Mouse (Mus musculus) gonadal fat pad, adult 2 months (tissue): ENCODE data around the gene Cdc37l1. TPM values are rescaled to one million over a fixed set of nuclear protein-coding genes. Genes with fewer than 3 reads are reported as not detected.

Source experiments
- DNase-seq: peaks from one replicate; pipeline ENCODE4 v3.0.0-alpha.2; 2012; ENCODE audit warnings: low read depth
- polyA plus RNA-seq: library from polyadenylated mRNA; depleted of rRNA; stranded (reverse); fragments of >200 nt; gene quantifications from 2 replicates; pipeline ENCODE4 v1.2.3, GENCODE M21; 2012

Gene Cdc37l1
- polyA plus RNA-seq, 1 experiment, result 28.2 TPM

DNA sequence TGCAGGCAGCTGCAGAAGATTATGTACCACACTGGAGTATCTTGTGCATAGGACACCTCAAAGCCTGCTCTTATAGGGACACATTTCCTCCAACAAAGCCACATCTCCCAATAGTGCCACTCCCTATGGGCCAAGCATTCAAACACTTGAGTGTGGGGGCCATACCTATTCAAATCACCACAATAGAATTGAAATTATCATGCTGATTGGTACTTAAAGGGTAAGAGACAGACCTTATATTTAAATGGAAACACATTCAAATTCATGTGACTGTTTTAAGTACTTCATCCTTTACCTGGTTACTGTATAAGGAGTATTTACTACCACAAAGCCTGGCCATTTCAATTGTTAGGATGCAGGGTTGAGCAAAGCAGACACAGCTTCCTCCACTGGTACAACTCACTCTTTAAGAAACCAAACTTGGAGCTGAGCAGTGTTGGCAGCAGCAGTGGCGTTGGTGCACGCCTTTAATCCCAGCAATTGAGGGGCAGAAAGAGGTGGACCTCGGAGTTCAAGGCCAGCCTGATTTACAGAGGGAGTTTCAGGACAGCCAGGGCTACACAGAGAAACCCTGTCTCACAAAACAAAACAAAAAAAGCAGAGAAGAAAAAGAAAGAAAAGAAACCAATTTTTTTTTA lies 18.0 kb downstream of the Cdc37l1 start:
- no peak for DNase-seq

DNA sequence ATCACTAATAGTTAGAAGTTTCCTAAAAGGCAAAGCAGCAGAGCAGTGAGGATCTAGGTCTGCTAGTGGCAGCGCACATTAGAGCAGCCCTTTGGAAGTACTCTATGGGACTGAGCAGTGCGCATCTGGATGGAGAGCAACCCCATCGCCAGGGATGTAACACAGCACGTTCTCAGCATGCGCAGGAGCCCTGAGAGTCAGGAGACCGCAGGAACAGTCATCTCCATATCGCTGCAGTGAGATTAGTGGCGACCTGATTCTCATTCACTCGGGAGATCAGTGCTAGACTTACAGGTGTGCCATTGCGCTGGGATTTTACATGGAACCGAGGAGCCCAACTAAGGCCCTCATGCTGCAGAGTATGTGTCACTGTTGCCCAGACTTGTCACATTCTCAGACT lies 18.9 kb downstream of the Cdc37l1 start:
- no peak for DNase-seq

GRCm38 (mm10) chr19:29011355-29011990 lies 21.3 kb downstream of the Cdc37l1 start:
- DNase-seq, result peak; percentile 46

GRCm38 (mm10) chr19:29014466-29015055 lies 24.4 kb downstream of the Cdc37l1 start:
- DNase-seq, result no peak

DNA sequence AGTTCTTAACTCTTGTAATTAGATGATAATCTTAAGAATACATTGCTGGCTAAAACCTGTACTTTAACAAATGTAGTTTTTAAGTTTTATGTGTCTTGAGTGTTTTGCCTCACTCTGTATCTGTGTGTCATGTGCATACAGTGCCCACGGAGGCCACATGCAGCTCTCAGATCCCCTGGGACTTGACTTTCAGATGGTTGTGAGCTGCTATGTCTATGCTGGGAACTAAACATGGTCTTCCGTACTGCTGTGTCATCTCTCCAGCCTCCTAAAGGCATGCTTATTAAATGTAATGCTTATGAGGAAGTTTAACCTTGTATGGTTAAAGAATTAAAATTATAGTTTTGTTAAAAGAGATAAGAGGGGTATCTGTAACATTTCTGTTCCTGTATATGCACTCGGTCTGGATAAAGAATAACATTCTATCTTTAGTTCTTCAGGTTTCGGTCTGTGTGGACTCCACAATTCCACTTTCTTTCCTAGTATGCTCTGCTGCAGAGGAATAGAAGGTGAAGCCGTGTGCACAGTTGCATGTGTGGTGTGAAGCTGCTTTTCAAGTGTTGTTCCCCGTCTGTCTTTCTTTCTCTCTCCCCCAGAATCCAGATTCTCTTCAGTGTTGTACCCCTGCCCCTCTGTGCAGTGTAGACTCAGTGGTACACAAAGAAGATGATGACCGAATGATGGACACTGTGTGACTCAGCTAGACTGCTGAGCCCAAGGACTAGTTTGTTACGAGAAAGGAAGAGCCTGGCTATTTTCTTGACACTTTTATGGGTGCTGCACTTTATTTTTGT lies 25.5 kb downstream of the Cdc37l1 start:
- no peak for DNase-seq

GRCm38 (mm10) chr19:29016204-29016765 lies 26.1 kb downstream of the Cdc37l1 start:
- no peak for DNase-seq

DNA sequence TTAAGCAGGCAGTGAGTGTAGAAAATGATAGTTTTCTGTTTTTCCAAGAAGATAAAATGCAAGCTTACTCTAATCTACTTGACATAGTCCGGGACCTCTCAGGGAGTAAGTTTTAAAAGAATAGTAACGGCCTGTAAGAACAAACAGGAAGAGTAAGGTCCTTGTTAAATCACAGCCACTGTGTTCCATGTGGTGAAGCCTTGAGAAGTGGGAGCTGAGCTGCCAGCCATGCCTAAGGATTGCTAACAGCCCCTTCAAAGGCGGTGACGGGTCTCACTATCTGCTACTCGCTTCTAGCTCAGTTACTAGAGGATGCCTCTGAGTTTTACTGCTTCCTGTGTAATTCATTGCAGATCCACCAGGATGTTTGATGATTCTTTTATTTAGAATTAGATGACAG lies 26.6 kb downstream of the Cdc37l1 start:
- no peak for DNase-seq

DNA sequence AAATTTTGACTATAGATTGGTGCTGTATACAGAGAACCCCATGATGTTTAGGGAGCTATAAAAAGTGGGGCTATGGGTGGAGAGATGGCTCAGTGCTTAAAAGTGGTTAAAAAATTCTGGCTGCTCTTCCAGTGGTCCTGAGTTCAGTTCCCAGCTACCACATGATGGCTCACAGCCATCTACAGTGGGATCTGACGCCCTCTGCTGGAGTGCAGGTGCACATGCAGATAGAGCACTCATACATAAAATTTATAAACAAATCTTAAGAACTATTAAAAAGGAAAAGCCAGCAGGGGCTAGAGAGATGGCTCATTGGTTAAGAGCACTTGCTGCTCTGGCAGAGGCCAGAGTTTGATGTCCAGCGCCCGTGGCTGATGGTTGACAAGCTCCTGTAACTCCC lies 29.5 kb downstream of the Cdc37l1 start:
- DNase-seq, result no peak

DNA sequence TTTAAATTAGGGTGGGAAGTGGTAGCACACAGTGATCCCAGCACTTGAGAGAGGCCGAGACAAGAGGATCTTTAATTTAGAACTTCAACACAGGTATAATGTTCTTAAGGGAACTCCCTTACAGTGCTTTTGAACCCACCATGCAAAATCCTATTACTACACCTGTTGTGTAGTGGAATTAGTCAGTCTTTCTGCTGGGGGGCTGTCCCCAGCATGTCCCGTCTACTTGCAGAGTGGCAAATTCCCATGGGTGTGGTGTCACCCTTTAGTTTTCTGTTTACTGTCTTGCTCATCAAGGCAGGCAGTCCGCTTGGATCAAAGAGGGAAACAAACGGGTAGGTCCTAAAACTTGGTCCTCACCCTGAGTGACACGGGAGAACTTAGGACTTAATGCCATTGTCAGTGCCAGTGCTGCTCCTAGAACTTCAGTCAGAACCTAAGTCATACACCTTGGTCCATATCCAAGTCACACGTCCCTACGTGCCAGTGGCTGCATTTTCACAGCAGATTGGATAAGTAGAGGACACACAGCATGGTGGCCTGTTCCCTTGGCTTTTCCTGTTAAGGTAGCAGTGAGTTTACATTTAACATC lies 31.7 kb downstream of the Cdc37l1 start:
- no peak for DNase-seq

GRCm38 (mm10) chr19:29024391-29024947 lies 34.3 kb downstream of the Cdc37l1 start:
- DNase-seq, result no peak

GRCm38 (mm10) chr19:29031788-29032187 lies 41.6 kb downstream of the Cdc37l1 start:
- DNase-seq, result no peak

DNA sequence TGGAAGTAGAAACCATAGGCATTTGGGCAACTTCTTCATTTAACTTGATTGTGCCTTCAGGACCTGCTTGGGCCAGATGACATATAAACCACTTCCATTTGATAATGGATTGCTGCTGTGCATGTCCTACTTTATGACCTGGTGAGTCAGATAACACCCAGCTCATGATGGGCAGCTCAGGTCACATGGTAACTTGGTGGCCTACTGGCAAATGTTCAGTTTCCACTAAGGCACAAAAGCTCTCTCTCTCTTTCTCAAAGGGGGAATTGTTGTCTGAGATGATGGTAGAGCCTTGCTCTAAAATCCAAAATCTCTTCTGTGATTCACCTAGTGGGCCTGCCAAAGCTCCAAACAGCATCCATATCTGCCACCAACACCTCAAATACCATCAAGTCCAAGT lies 42.5 kb downstream of the Cdc37l1 start:
- no peak for DNase-seq

- DNase-seq, result no peak
Observed at GRCm38 (mm10) chr19:29037026-29037425, 46.9 kb downstream of the Cdc37l1 start.

- DNase-seq, result no peak
Observed at GRCm38 (mm10) chr19:29037541-29037940, 47.4 kb downstream of the Cdc37l1 start.

GRCm38 (mm10) chr19:29039334-29039733 lies 49.2 kb downstream of the Cdc37l1 start:
- DNase-seq, result no peak

DNA sequence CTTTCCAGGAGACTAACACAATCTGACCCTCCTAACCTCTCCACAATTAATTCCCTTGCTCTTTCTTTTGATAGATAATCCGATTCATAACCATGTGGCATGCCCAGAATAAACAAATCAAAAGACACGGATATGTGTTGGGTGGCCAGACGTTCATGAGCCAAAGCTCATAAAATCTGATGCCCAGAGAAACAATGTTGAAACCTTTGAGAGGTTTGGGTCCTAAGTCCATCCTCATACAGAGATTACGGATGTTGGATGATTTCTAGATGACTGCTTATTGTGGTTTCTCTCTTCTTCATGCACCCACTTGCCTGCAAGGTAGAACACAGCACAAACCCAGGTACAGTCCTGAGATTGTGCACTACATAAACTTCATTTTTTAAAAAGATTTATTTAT lies 50.1 kb downstream of the Cdc37l1 start:
- no peak for DNase-seq

GRCm38 (mm10) chr19:29042143-29042542 lies 52.0 kb downstream of the Cdc37l1 start:
- no peak for DNase-seq

DNA sequence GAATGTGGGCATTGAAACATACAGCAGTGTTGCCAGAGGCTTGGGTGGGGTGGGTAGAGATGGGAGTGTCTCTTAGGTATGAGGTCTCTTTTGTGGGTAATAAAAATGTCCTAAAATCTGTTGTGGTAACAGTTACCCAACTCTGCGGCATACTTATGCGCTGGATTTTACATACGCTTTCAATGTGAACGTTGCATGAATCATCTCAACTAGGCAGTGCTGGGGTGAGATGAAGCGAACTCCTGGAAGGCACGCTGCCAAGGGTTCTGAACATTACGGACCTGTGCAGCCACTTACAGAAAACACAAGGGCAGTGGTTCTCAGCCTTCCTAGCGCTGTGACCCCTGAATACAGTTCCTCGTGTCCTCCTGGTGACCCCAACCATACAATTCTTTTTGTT lies 52.5 kb downstream of the Cdc37l1 start:
- no peak for DNase-seq

GRCm38 (mm10) chr19:29044353-29044768 lies 54.2 kb downstream of the Cdc37l1 start:
- DNase-seq, result no peak

DNA sequence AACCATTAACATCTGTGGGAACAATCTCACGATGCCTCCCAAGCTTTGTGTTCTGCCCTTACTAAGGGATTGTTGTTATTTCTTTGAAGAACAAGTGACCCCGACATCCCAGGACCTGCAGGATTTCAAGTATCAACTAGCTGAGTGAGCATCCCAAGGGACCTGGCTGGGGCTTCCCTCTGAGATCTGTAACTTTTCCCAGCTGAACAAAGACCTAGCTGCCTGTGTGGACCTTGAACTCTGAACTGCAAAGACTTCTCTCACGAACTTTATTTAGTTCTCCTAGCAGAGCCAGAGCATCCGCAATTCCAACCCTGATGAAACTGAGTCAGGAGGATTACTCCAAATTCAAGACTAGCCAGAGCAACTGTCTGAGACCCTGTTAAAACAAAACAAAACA lies 55.2 kb downstream of the Cdc37l1 start:
- DNase-seq, result no peak

GRCm38 (mm10) chr19:29045956-29046650 lies 56.0 kb downstream of the Cdc37l1 start:
- DNase-seq, result no peak
